Mouse (Mus musculus): Measurements from ENCODE around the gene Ccng1.
"Not testable (repeated sequence)": the region's sequence is repeated elsewhere in the genome, so short reads cannot be mapped to it uniquely, and the experiment has no call there.

Gene Ccng1

DNA sequence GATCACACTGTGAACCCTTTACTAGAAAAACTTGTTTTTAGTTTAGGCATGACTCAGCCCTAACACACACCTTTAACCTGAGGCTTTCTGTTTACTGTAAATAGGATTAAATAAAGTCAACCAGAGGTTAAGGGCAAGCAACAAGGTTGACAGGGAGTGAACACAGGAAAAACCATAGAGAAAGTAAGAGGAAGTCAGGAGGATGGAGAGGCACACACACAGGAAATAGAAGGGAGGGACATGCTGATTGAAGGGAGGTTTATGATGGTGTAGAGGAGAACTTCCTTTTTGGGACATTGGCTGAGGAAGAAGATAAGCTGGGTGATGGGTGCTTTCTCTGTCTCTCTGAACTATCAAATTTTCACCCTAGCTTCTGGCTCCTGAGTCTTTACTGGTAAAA is 36.8 kb downstream of the Ccng1 start:
- no peak for DNase-seq

DNA sequence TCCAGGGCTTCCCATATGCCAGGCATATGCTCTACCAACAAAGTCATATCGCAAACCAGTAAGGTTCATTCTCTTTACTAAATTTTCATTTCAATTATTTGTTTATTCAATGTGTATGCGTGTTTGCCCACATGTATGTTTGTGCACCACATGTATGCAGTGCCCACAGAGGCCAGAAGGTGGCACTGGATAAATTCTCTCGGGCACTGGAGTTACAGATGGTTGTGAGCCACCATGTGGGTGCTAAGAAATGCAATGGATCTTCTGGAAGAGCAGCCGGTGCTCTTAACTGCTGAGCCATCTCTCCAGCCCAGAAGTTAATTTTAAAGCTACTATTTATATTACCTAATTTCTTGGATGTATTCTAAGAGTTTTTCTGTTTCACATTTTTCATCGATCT is 39.6 kb downstream of the Ccng1 start:
- DNase-seq = no peak

DNA sequence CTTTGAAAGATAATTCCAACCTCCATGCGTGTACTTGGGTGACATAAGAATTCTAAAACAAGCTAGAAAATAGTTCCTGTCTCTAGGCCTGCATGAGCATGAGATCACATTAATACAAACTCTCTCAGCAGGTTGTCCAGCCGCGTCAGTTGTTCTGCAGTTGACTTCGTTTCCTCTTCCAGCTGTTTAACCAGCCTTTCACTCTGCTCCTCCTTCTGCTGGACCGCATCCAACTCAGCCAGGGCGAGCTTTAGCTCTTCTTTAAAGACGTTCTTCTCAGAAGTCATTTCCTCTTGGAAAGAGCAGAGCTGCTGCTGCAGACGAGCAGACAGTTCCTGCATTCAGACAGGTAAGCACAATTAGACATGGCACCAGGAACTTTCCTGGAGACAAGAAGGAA is 41.3 kb downstream of the Ccng1 start:
- DNase-seq = no peak

DNA sequence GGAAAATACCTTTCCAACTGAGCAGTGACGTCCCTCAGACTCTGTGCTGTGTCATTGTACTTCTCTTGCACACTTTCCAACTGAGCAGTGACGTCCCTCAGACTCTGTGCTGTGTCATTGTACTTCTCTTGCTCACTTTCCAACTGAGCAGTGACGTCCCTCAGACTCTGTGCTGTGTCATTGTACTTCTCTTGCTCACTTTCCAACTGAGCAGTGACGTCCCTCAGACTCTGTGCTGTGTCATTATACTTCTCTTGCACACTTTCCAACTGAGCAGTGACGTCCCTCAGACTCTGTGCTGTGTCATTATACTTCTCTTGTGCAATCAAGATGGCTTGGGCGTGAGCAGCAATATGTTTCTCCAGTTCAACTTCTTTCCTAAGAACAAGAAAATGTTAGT is 45.2 kb downstream of the Ccng1 start:
- not testable (repeated sequence) for DNase-seq

Measured in thymus, postnatal 25 days (tissue).